Mouse (Mus musculus) gastrocnemius, postnatal 4 days (tissue): Measurements from ENCODE around the gene Rai1. TPM values are rescaled to one million over a fixed set of nuclear protein-coding genes. Genes with fewer than 3 reads are reported as not detected.
A peak's percentile ranks its signal among the peaks of the same experiment; 100 is the strongest.

ENCODE experiments used
- DNase-seq, 2 experiments: peaks; one replicate each; pipeline ENCODE4 v3.0.0; 2021 to 2022; ENCODE audit warnings: low spot score in 2 of 2, mixed read lengths in 2 of 2
- total RNA-seq, 2 experiments: library from RNA; stranded (reverse); gene quantifications; 2 replicates each; pipeline ENCODE4 v1.2.3; 2021

Rai1 gene
- total RNA-seq, 2 experiments from 2014 or later, result 41.7 to 44.6 TPM

GRCm38 (mm10) chr11:60187070-60187469 is 82.3 kb downstream of the Rai1 start:
- DNase-seq, result no peak

GRCm38 (mm10) chr11:60188275-60188853 is 83.6 kb downstream of the Rai1 start:
- DNase-seq, result no peak

DNA sequence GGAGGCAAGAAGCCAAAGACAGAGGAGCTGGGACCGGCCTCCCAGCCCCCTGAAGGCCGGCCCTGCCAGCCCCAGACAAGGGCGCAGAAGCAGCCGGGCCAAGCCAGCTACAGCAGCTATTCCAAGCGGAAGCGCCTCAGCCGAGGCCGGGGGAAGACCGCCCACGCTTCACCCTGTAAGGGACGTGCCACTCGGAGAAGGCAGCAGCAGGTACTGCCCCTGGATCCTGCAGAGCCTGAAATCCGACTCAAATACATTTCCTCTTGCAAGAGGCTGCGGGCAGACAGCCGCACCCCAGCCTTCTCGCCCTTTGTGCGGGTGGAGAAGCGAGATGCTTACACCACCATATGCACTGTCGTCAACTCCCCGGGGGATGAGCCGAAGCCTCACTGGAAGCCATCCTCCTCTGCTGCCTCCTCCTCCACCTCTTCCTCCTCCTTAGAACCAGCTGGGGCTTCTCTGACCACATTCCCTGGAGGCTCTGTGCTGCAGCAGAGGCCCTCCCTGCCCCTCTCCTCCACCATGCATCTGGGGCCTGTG is 84.8 kb downstream of the Rai1 start:
- DNase-seq, result no peak

DNA sequence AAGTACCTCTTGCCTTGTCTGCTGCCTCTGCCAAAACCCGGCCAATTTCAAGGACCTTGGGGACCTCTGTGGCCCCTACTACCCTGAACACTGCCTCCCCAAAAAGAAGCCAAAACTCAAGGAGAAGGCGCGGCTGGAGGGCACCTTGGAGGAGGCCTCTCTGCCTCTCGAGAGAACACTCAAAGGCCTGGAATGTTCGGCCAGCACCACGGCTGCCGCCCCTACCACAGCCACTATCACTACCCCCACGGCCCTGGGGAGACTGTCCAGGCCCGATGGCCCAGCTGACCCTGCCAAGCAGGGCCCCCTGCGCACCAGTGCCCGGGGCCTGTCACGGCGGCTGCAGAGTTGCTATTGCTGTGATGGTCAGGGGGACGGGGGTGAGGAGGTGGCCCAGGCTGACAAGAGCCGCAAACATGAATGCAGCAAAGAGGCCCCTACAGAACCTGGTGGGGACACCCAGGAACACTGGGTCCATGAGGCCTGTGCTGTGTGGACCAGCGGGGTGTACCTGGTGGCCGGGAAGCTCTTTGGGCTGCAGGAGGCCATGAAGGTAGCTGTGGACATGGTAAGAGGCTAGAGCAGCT is 85.3 kb downstream of the Rai1 start:
- DNase-seq, result no peak

DNA sequence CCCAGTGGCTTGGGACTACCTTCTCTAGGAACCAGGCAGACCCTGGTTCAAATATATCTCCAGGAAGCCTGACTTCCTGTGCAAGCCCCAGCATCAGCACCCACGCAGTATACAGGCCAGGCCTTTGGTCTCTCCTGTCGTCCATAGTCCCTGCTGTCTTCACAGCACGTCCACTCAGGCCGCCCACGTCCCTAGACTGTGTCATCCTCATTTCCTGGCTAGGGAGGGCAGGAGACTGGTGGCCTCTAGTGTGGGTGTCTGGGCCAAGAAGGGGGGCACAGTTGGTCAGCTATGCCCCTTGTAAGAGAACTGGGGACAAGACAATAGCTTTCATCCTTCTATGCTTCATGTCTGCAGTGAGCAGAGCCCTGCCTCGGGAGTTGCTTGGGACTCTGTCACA is 87.7 kb downstream of the Rai1 start:
- no peak for DNase-seq

DNA sequence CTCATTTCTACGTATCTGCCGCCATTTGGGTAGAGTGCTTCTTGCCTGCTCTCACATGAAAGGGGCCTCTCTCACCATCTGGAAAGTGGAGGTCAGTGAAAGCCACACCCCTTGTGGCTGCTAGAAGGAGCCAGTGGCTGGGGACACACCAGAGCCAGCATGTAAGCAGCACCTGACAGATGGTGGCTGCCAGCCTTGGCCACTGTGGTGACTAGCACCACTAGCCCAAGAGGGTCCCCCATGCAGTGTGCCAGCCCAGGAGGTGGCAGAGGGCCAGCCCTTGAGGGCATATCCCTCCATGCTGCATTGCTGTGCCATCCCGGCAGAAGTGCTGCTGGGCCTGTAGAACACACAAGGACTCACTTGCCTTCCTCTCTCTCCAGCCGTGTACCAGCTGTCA is 88.7 kb downstream of the Rai1 start:
- no peak for DNase-seq

GRCm38 (mm10) chr11:60195108-60195507 is 90.3 kb downstream of the Rai1 start:
- DNase-seq, result no peak

DNA sequence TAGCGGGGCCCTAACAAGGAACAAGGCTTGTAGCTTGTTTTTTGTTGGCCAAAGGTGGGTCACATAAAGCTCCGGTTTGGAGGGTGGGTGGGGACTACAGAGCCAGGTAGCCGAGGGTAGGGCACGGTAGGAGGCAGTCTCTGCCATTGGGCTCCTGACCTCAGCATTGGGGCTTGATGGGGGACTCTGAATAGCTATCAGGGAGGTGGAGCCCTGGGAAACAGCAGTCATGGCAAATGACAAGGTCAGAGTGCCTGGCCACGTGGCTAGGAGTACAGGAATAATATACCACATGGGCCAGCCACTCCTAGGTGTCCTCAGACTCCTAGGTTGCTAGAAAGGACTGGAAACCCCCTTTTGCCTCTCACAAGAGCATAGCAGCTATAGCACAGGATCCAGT is 91.5 kb downstream of the Rai1 start:
- DNase-seq, result no peak

DNA sequence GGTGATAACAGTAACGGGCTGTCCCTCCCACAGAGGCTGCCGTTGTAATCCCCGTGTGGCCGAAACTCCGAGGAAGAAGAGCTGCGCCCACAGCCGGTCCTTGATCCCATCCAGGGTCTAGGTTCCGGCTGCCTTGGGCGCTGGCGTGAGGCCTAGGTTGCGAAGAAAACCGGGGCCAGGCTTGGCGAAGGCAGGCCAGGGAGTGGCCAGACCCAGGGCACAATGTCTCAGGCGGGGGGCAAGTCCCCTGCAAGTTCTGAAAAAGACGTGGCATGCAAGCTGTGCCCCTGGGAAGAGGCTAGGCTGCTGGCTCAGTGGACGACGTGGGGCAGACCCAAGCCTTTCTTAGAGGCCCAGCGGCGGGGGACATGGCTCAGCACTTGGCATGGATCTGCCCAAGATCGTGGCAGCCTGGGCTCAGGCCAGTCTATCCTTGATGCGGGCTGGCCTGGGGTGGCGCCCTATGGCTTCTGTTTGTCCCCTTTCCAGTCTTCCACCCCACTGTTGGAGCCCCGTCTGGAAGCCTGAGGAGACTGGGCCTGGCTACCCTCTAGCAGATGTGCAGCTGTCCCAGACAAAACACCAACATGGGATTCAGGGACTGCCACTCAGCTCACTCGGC is 93.3 kb downstream of the Rai1 start:
- DNase-seq, result no peak

- DNase-seq, result no peak
Observed at GRCm38 (mm10) chr11:60198651-60199050, 93.8 kb downstream of the Rai1 start.

- peak; percentile 77 to 88 for DNase-seq
Observed at GRCm38 (mm10) chr11:60199702-60200184, 94.9 kb downstream of the Rai1 start.

- DNase-seq, result no peak
Observed at GRCm38 (mm10) chr11:60200384-60200783, 95.6 kb downstream of the Rai1 start.

- DNase-seq, result no peak
Observed at GRCm38 (mm10) chr11:60202710-60203638, 98.2 kb downstream of the Rai1 start.

DNA sequence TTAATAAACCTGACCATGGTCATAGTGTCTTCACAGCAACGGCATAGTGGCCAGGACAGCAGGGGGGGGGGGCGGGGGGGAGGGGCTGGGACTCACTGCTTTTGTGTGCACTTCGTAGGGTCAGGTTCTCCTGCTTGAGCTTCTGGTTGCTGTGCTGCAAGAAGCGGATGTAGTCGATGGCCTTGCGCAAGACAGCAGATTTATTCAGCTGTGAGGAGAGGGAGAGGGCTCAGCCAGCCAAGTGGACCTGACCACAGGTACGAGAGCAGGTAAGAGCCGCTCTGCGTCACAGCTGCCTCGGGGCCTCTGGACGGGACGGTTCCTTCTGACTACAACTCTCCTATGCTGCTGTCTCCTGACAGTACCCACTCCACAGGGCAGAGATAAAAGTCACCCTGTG is 100.2 kb downstream of the Rai1 start:
- no peak for DNase-seq

- DNase-seq, result no peak
Observed at GRCm38 (mm10) chr11:60206207-60206606, 101.4 kb downstream of the Rai1 start.

DNA sequence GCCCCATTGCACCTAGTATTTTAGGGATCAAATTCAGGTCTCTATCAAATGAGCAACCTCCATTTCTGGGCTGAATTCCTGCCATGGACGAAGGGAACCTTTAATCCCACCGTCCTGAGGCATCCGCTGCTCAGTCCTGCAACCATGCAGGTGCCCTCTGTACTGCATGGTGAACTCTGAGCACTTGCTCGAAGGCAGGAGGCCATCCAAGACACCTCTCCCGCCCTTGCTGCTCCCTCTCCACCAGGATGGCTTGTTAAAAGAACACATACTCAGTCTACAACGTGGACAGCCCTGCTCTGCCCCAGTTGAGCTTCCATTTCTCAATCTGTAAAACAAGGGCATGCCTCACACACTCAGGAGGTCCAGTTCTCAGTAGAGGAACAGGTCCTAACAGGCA is 103.4 kb downstream of the Rai1 start:
- no peak for DNase-seq

DNA sequence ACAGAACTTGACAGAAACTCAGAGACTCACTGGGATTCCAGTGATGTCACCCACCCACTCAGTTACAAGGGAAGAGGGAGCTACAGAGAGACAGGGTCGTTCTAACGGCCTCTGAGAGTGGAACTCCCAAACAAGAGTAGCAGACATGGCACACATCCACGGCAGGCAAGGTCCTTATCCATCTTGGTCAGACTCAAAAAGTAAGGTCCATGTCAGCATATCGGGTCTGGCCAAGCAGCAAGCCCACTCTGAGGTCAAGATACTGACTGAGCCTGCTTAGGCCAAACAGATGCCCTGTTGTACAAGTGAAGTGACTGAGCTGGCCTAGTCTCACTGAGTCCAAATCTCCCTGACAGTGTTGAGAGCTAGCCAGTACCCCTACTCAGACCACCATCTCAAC is 103.9 kb downstream of the Rai1 start:
- DNase-seq, result no peak

DNA sequence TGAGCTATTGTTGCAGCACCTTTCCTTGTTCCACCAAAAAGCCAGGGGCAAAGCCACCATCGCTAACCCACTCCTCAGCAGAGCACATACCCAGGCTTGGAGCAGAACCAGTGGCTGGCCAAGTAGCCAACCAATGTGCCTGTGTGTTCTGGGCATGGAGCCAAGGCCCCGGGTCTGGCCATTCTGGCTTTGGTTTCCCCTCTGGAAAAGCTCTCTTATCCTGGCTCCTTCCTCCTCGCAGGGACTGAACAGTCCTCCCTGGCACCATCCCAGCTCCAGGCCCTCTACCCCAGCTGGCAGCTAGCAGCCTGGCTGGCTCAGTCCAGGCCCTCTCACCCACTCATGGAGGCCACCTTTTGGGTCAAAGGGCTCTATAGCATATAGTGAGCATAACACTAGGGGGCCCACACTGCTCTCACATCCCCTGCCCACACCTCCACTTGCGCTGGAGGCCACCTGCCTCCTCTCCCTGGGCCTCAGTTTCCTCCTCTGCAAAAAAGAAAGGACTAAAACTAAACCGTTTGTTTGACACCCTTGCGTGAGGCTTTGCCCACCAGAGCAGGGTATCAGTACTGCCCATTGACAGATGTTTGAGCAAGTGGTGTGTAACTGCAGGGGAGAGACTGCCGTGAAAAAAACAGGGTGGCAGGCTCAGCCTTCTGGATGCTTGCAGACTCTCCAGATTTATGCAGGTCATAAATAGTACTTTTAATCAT is 104.6 kb downstream of the Rai1 start:
- peak in 1 of 2 experiments; percentile 76 for DNase-seq

DNA sequence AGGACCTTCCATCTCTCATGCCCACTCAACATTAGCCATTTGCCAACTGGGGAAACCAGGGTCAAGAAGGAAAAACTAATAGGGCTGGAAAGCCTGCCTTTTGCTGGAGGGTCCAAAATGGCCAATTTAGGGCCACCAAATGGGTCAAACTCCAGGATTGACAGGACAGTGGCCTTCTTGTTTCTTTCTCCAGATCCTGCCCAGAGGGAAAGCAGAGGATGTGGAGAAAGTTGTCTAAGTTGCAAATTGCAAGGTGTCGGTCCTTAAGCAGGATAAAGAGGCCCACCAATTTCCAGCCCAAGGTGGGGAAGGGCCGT is 105.1 kb downstream of the Rai1 start:
- no peak for DNase-seq

GRCm38 (mm10) chr11:60210305-60210724 is 105.5 kb downstream of the Rai1 start:
- peak; percentile 90 to 93 for DNase-seq

DNA sequence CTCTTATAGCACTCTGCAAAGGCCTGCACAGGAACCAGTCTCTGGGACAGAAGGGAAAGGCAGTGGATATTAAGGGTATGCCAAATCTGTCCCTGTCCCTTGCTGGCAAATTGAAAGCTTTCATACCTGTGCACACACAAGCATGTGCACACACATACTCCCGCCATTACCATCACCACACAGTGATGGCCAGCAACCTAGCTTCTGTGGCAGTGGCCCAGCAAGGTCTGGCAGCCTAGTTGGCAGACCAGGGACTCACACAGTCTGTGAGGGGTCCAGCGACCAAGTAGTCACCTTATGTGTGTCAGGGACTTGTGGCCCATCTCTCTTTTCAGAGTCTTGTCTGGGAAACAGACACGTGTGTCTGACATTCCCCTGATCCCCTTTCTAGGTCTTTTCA is 106.3 kb downstream of the Rai1 start:
- DNase-seq, result no peak
